Mouse (Mus musculus) heart, postnatal 10 days (tissue): ENCODE measurements around the gene Igf2. TPM values are rescaled to one million over a fixed set of nuclear protein-coding genes. Genes with fewer than 3 reads are reported as not detected.

Source experiments
- DNase-seq, 2 experiments: peaks; one replicate each; pipeline ENCODE4 v3.0.0; 2021
- intact Hi-C: fragments of 180-260 bp; cut with DNase I; formaldehyde crosslinking; loops from one replicate; pipeline ENCODE4 v1.15.1; 2025
- total RNA-seq, 2 experiments: library from RNA; stranded (reverse); gene quantifications; 2 replicates each; pipeline ENCODE4 v1.2.3; 2021

Igf2 gene
- total RNA-seq, 2 experiments from 2014 or later = 765 to 826 TPM

DNA sequence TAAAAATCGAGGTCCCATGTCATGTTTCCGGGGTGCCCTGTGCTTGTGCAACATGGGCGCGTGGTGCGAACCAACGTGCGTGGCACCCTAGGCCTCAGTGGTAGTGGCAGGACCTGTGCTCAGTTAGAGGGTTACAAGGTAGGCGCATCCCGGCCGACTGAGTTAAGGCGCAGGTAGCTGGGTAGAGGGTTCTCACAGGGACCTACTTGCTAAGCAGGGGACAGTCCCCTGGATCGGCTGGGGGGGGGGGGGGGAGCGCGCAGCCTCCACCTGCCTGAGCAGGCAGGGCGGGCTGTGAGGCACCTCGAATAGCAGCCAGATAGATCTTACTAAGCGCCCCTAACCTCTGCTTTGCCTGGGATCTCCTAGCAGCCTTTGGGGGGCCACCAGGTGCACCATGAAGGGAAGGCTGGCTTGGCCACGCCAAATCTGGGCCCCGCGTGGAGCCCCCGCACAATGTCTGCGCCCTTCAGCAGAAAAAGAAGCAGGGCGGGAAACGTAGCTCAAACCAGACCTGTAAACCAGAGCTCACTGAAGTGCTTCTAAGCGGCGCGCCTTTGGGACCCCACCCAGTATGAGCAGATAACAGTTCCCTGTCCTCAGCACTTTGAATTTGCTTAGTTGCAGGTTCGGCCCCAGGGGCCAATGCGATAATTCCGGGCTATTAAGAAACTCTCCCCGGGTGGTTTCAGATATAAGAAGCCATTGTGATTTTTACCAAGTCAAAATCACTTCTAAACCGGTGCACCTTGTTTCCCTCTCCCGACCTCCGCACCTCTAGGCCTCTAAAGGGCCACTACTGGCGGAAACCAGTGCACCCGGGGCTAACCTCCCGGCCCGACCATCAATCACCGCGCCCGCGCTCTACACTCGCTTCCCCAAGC is 6.6 kb downstream of the Igf2 start:
- intact Hi-C loops = no loop called here
- DNase-seq = peak in 1 of 2 experiments; percentile 20

DNA sequence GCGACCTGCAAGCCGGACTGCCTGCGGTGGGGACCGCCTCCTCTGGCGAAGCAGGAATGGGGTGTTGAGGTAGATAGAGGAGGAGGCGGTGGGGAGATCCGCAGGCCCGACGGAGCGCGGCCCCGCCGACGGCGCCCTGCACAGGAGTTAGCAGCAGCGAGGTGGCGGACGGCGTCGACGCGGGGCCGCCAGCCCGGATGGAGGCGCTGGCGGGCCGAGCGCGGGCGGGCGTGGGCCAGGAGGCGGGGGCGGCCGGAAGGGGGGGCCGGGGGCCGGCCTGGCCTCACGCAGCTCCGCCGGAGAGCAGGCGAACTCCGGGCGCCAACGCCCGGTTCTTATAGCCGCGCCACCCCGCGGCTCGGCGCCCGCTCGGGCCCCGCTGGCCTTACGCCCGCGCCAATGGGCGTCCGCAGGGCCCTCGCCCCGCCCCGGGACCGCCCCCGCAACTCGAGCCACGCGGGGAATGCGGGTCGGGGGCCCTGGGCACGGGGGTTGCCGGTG is 7.4 kb downstream of the Igf2 start:
- intact Hi-C loops = no loop called here

DNA sequence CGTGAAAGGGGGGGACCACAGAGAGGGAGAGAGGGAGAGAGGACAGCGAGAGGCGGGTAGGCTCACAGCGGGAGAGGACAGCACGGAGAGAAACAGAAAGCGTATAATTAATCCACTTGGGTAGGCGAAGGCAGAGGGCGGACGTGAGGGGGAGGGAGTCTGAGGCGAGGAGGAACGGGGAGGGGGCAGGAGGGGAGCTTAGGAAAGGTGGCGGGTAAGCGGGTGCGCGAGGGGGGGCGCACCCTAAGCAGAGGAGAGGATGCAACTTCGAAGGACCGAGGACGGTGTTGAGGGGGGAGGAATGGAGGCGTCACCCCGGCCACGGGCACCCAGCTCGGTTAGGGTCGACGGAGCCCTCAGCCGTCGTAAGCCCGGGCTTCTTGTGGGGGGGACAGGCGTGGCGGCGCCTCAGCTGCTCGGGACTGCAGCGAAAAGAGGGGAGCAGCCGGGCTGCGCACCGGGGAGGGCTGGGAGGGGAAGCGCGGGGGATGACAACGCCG is 7.9 kb downstream of the Igf2 start:
- peak in 1 of 2 experiments; percentile 28 for DNase-seq

More for the DNA sequence above, 7.4 kb downstream of the Igf2 start:
- peak; percentile 44 to 47 for DNase-seq

DNA sequence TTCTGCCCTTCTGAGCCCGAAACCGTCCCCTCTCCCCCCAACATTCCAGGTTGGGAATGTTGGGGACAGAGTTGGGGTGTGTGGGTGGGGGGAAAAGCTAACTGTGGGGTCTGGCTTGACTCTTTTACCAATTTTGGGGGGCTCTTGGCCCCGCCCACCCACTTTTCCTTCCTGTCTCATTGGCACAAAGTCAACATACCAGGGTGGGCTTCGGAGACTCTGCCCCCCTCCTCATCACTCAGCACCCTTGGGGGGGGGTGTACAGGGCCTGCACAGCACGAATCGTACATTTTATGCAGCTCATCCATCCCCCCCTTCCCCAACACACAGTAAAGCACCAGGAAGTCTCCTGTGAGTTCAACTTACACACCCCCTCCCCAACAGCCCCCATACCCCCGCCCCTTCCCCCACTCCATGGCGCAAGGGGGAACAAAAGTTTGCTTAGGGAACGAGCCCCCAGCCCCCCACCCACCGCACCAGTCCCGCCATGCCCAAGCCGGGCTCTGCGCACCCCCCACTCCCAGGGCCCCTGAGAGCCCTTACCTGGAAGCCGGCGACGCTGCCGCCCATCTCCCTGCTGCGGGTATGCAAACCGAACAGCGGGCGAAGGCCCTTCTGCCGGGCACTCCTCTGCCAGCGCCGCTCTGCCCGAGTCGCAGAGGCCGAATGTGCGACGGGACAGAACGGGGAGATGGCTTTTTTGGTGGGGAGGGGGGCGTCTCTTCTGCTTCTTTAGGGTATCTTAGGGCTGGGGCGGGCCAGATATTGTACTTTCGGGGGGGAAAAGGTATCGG is 8.6 kb downstream of the Igf2 start:
- intact Hi-C loops = no loop called here
- DNase-seq = no peak

More for the DNA sequence above, 7.9 kb downstream of the Igf2 start:
- intact Hi-C loops = no loop called here

DNA sequence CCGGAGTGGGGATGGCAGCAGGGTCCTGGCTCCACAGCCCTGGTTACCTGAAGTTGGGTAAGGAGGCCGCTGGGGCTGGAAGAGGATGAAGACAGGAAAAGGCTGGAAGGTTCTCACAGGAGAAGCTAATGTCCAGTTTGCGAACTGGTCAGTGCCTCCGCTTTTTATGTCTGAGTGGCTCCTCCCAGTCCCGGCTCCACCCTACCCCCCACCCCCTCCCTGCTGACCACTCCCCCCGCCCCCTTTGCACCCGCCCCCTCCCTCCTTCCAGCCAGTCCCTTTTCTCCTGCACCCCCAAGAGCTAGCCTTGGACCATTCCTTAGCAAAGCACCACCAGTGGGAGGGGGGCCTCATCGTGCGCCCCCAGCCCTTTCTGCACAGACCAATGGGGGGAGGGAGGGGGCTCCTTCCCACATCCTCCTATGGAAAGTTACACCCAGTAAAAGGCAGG is 9.2 kb downstream of the Igf2 start:
- DNase-seq = peak in 1 of 2 experiments; percentile 31
- intact Hi-C loops = no loop called here

DNA sequence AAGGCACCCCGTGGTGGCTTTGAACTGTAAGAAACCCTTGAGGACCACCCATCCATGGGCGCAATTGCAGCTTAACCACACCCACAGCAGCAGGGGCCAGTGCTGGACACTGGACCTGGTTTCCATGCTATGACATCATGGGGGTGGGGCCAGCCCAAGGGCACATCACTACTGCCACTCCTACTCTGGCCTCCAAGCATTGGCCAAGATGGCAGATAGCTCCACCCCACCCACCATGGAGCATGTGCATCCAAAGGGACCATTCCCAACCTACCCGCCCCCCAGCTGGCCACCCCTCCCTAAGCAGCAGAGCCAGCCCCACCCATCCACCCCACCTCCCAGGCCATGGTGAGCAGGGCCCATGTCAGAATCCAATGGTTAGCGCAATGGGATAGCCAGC is 10.6 kb downstream of the Igf2 start:
- DNase-seq = peak in 1 of 2 experiments; percentile 37
- intact Hi-C loops = no loop called here

DNA sequence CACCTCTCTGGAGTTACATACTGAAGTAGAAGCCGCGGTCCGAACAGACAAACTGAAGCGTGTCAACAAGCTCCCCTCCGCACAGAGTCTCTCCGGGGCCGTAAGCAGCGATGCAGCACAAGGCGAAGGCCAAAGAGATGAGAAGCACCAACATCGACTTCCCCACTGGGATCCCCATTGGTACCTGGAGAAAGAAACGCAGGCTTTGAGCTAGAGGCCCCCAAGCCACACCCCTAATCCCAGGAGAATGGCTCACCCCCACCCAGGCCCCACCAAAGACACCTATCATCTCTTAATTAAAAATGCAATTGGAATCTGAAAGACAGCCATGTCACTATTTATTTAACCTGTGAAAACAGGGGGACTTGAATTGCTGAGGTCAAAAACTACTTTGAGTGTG is 11.0 kb downstream of the Igf2 start:
- no peak for DNase-seq
- intact Hi-C loops = no loop called here

DNA sequence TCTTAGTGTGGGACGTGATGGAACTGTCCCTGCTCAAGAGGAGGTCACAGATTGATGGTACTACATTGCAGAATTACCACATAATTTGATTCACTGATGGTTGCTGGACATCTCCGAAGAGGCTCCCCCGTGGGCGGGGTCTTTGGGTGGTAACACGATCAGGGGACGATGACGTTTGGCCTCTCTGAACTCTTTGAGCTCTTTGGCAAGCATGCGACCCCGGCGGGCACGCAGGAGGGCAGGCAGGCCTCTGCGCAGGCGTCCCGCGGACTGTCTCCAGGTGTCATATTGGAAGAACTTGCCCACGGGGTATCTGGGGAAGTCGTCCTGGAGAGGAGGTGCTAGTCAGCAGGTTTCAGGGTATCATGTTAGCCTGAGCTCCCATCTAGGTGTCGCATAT is 12.9 kb downstream of the Igf2 start:
- intact Hi-C loops = no loop called here
- no peak for DNase-seq

DNA sequence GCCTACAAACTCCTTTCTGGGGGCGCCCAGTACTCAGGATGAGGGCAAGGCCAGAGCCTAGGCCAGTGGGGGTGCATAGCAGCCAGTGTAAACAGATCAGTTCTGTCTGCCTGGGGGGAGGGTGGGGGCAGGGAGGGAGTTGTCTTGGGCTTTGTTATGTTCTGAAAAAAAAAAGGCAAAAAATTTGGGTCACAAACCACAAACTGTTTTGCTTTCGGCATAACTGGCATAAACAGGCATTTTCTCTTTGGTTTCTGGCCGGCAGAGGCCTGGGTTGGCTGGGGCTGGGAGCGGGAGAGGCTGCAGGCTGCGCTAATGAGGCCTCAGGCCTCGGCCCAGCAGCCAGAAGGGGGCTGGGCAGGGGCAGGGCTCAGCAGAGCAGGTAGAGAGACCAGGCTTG is 19.9 kb downstream of the Igf2 start:
- intact Hi-C loops = no loop called here
- no peak for DNase-seq

DNA sequence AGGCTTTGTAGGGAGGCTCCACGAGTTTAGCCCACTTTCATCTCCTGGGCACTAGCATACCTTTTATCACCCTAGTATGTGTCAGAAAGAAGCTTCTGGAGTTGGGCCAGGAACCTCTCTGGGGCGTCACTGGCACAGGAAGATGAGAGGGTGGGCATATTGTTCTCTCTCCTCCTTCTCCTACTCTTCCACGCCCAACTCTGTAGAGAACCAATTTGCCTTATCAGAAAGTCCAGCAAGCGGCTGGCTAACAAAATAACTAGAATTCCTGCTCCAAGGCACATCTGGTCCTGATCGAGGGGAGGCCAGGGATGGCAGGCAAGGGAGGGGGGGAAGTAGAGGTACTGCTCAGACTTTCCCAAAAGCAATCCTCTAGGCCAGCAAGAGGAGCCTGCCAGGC is 21.6 kb downstream of the Igf2 start:
- intact Hi-C loops = no loop called here
- peak in 1 of 2 experiments; percentile 30 for DNase-seq

DNA sequence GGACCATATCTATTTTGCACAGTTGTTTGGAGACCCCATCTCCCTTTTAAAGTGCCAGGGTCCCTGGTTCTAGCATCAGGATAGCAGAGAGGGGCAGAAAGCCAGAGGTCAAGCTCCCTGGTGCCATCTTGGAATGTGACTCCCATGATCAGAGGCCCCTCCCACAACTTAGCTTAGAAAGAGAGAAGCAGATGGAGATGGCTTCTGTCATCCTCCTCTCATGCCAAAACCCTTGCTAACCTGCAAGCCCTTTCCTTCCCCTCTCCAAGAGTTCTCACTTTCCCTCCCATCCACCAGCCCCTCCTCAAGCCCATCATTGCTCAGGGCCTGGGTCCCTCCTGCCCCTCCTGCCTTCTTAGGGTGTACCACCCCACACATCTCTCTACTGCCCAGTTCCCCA is 30.4 kb downstream of the Igf2 start:
- DNase-seq = no peak
- intact Hi-C loops = no loop called here

DNA sequence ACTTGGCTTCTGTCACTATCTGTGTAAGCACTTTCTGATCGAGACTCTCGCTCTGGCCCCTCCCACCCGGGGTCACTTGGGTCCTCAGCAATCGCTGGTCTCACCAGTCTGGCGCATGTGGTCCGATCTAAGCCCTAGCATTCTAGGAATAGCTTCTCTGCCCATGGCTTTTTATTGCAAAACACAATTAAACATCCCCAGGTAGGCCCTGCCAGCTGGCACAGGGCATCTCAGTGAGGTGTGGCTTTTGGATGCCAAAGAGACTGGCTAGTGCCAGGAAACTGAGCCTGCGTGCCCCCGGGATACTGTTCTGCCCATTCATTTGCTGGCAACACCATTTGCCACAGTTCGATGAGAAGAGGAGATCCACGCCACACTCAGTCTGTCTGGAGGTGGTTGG is 35.9 kb downstream of the Igf2 start:
- no peak for DNase-seq
- intact Hi-C loops = no loop called here

DNA sequence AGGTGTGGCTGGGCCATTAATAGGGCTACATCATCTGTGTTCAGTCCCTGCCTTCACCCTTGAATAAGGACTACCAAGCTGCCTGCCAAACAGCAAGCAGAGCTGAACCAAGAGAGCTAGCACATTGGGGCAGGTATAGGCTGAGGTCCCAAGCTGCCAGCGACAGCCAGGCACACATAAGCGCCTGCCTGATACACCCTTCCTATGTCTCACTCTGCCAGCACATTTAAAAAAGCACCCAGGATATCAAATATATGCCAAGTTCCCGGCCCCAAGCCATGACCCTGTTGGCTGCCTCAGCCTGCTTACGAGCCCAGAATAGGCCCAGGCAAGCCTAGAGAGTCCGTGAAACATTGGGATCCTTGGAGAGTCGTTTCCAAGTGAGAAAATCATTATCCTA is 36.8 kb downstream of the Igf2 start:
- intact Hi-C loops = no loop called here
- peak in 1 of 2 experiments; percentile 14 for DNase-seq

DNA sequence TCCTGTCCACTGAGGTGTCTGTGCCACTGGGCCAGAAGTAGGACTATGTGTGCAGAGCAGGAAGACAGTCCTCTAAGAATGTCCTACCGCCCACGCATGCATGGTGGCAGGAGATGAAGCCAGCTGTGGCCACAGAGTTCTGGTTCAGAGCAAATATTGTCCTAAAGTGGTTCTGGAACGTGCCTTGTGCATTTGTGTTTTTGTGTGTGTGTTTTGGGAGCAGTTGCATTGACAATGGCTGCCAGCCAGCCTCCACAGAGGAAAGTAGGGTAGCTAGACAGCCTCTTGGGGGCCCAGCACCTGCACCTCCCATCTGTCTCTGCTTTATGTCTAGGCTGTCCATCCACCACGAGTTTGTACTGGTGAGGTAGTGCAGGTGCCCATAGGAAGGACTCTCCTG is 44.4 kb downstream of the Igf2 start:
- DNase-seq = no peak
- intact Hi-C loops = no loop called here

DNA sequence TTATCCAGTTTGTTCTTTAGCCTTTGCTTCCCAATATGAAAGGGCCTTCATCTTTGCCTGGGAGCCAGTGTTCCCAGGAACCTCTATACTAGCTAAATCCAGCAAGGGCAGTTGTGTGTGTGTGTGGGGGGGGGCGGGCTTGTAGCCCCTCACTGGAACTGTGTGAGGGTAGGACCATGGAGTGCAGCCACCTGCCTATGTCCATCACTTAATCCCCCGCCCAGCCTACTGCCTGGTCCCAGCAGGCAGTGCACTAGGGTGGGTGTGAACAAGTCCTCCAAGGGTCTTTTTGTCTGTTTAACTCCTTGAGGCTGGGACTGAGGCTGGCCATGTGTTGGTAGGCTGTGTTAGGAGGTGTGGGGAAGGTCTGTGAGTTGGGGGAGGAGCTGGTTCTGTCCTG is 53.5 kb downstream of the Igf2 start:
- no peak for DNase-seq
- intact Hi-C loops = no loop called here

DNA sequence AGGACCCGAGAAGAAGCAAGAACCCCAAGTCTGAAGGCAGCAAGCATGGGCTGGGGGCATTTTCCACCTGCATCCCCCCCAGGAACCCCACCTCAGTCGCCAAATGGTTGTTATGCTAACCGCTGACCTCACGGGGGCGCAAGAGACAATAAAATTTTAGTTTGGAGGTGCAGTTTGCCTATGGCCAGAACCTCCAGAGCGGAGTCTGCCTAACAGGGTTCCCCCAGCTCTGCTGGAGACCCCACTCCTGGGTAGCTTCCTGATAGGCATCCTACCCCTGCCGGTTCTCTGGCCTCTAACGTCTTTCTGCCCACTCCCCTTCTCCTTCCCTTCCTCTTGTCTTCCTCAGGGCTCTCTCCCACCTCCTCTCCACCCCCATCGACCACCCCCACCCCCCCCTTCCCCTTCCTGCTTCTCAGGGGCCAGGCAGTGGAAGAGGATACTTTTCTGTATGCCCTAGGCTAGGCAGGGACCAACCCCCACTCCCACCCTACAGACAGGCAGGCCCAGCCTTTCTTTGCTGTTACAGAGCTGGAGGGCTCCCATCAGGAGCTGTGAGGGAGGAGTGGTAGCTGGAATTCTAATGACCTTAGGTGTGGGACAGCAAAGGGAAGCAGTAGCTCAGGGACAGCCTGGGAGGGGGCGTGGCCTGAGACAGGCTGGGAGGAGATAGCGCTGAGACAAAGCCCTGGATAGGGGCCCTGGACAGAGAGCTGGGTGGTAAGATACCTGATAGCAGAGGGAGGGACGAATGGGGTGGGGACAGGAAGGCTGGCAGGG is 55.8 kb downstream of the Igf2 start:
- peak; percentile 63 to 80 for DNase-seq
- intact Hi-C loops = loop anchor here (1.0 kb wide), 2 partner anchors 61 to 103 kb away; no protein-coding TSS in a partner anchor

DNA sequence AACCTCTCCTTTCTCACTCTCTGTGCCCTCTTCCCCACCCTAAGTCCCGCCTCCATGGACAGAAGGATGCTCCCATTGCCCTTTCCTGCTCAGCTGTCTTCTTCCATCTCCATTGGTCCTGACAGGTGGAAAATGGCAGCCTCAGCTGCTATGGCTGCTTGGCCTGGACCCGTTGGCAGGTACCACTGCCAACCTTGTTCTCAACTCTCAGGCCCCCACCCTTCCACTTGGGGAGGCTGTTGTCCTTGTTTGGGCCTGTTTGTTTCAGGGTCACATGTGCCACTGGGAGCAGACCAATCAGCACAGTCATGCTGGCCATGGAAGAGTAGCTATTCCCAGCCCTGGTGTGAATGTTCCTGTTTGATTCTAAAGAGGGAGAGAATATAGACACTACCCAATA is 65.7 kb downstream of the Igf2 start:
- intact Hi-C loops = no loop called here
- no peak for DNase-seq
